Mouse (Mus musculus) urinary bladder, postnatal 25 days (tissue): ENCODE measurements around the gene Hnrnph1.
"Not testable (repeated sequence)": the region's sequence is repeated elsewhere in the genome, so short reads cannot be mapped to it uniquely, and the experiment has no call there.

Source experiments
- DNase-seq: peaks from one replicate; pipeline ENCODE4 v3.0.0; 2022; ENCODE audit warnings: low spot score

Gene Hnrnph1

GRCm38 (mm10) chr11:50376911-50377891, at the start of gene Hnrnph1:
Hnrnph1 (plus strand) TSS chr11:50376990.
- DNase-seq, result peak; percentile 99

GRCm38 (mm10) chr11:50328075-50328625, 48.6 kb upstream of the Hnrnph1 start:
- no peak for DNase-seq

GRCm38 (mm10) chr11:50329378-50329777, 47.4 kb upstream of the Hnrnph1 start:
- DNase-seq, result no peak

GRCm38 (mm10) chr11:50333181-50333580, 43.6 kb upstream of the Hnrnph1 start:
- DNase-seq, result no peak

GRCm38 (mm10) chr11:50336126-50336525, 40.7 kb upstream of the Hnrnph1 start:
- no peak for DNase-seq

- no peak for DNase-seq
These were observed 39.9 kb upstream of the Hnrnph1 start for GRCm38 (mm10) chr11:50336891-50337290.

GRCm38 (mm10) chr11:50345486-50345885, 31.3 kb upstream of the Hnrnph1 start:
- no peak for DNase-seq

GRCm38 (mm10) chr11:50346256-50347032, 30.3 kb upstream of the Hnrnph1 start:
- no peak for DNase-seq

- DNase-seq, result no peak
These were observed 24.6 kb upstream of the Hnrnph1 start for GRCm38 (mm10) chr11:50352177-50352576.

- DNase-seq, result no peak
These were observed 22.6 kb upstream of the Hnrnph1 start, which contains the start of gene Cby3 for GRCm38 (mm10) chr11:50354162-50354561. Cby3 (plus strand) TSS chr11:50354462.

GRCm38 (mm10) chr11:50354851-50355250, 21.9 kb upstream of the Hnrnph1 start:
- no peak for DNase-seq

GRCm38 (mm10) chr11:50355395-50355794, 21.4 kb upstream of the Hnrnph1 start:
- no peak for DNase-seq

GRCm38 (mm10) chr11:50358950-50359861, 17.6 kb upstream of the Hnrnph1 start:
- peak; percentile 35 for DNase-seq

GRCm38 (mm10) chr11:50361282-50361681, 15.5 kb upstream of the Hnrnph1 start:
- not testable (repeated sequence) for DNase-seq

GRCm38 (mm10) chr11:50364548-50364947, 12.2 kb upstream of the Hnrnph1 start:
- peak; percentile 69 for DNase-seq

- DNase-seq, result no peak
These were observed 11.5 kb upstream of the Hnrnph1 start for GRCm38 (mm10) chr11:50365322-50365721.

- no peak for DNase-seq
These were observed 9.3 kb upstream of the Hnrnph1 start for GRCm38 (mm10) chr11:50367531-50367930.

- no peak for DNase-seq
These were observed 7.4 kb upstream of the Hnrnph1 start for GRCm38 (mm10) chr11:50369360-50369911.

- DNase-seq, result no peak
These were observed 5.8 kb upstream of the Hnrnph1 start for GRCm38 (mm10) chr11:50370969-50371368.

- DNase-seq, result peak; percentile 44
These were observed 5.4 kb upstream of the Hnrnph1 start for GRCm38 (mm10) chr11:50371399-50371841.

GRCm38 (mm10) chr11:50371911-50372310, 4.9 kb upstream of the Hnrnph1 start:
- DNase-seq, result no peak
